Mouse (Mus musculus): ENCODE data around the gene Hp1bp3.

GRCm38 (mm10) chr4:138272011-138272997, 56.2 kb downstream of the Hp1bp3 start:
- TF ChIP-seq CTCF (IDR thresholded peaks at IDR 0.05; ENCODE audit: extremely low read depth, insufficient read depth, low read length) (no peak), POLR2A (IDR thresholded peaks at IDR 0.05; ENCODE audit: extremely low read depth, insufficient read depth, low read length) (no peak)
